Mouse (Mus musculus) ovary, postnatal 14 days (tissue): Measurements from ENCODE around the gene Pik3c2b.
A peak's percentile ranks its signal among the peaks of the same experiment; 100 is the strongest.

Source experiments
- DNase-seq: peaks from one replicate; pipeline ENCODE4 v3.0.0; 2022; ENCODE audit warnings: low spot score

The Pik3c2b gene

DNA sequence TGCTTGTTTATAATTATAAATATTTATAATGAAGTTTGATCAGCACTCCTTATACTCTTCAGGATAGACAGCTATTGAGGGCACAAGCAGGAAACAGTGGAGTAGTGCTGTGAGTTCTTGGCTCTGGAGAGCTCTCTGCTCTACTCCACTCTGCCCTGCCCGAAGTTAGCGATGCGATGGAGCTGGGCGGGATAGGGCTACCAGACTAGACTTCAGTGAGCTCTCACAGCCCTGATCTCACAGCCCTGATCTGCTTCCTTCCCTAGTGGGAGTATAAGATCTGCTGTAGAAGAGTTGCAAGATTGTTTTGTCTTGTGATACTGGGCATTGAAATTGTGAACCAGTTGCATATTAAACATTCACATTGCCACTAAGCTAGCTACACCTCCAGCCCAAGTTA, 89.4 kb downstream of the Pik3c2b start:
- DNase-seq, result no peak

DNA sequence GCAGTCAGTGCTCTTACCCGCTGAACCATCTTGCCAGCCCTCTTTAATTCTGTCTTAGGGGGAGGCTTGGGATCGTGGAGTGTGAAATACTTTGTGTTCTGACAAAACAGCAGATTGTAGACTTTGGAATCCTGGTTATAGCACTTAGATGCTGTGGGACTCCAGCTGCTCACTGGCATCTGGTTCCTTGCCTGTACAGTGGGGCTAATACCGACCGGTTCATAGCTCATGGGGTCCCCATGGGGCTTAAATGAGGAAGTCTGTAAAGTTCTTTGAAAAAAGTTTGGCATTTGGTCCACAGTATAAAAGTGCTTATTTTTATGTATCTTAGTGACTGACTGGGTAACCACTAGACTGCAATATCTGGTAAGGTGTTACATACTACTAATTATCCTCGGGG, 90.3 kb downstream of the Pik3c2b start:
- no peak for DNase-seq

DNA sequence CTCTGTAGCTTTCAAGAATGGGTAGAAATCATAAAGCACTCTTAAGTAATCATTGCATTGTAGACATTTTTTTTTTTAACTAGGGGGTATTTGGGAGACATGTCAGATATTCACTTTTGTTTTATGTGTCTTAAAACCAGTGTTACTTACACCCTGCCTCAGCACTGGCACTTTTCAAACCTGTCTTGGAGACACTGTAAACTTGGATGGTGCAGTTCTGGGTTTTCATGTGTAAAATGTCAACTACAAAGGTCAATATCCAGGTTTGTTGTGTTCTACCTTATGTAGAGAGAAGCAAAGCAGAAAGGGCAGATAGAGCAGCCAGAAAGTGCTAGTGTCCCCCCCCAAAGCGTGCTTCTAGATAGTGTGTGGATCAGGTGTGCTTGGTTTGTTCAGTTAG, 92.9 kb downstream of the Pik3c2b start:
- DNase-seq, result no peak

DNA sequence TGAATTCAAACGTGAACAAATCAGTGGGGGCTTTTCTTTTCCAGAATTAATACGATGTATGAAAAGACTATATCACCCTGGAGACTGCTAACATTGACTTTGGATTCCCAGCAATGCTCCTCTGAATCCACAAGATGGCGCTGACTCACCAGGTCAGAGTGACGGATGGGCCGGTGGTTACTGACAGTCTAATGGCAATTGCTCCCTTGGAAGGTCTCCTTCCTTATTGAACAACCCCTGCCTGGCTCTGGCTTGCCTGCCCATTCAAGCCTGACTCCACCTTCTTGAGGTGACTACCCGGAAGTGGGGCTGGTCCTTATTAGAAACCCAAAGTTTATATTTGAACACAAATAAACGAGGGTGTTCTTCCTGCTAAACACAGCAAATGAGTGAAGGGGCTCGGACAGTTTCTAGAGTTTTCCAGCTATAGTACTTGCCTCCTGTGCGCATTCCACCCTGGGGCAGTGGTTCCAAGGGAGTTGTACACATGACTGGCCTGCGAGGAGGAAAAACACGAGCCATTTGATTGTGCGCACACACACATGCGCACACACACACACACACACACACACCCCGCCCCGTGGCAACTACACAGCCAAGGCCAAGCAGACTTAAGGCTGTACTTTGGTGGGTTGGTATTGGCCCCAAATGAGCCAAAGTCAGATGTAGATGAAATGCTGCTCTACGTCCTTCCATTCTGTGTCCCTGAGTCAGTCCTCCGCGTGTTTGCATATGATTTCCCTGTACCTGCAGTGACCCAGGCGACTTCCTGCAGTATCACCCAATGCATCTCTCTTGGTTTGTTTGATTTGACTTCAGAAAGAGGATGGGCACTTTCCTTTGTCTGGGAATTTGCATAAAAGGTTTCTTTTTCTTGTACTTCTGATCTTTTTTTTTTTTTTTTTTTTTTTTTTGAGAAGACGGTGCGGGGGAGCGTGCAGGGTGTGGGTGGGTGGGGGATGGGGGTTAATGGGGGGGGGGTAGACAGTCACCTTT, 100.8 kb downstream of the Pik3c2b start:
- peak; percentile 39 for DNase-seq

DNA sequence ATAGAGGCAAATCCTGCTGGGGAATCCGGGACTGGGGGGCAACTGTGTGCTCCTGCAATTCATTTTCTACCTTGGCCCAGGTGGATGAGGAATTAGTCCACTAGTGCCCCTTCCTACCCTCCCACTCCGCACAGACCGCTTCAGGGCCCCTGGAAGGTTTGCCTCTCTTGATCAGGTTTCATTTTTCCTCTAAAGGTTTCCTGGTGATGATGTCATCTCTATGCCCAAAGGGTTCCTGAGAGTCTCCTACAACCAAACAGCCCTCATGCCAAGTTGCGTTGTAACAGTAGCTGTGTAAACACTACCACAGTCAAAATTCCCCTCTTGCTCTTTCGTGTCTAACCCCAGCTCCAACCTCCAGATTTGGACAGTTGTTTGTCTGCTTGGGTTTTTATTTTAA, 101.9 kb downstream of the Pik3c2b start:
- no peak for DNase-seq

DNA sequence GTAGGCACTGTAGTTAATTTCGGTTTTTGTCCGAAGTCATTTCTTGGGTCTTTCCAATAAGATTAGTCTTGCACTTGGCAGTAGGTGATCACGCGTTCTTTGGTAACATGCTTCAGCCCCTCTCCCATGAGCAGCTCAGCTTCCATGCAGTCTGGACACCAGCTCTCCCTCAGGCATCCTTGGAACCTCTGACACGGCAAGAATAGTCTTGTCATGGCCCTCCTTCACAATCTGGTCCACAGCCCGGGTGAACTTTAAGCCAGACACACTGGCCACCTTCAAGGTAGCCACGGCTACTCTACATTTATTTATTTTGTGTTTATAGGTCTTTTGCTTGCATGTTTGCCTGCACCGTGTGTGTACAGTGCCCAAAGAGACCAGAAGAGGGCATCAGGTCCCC, 102.7 kb downstream of the Pik3c2b start:
- DNase-seq, result no peak

DNA sequence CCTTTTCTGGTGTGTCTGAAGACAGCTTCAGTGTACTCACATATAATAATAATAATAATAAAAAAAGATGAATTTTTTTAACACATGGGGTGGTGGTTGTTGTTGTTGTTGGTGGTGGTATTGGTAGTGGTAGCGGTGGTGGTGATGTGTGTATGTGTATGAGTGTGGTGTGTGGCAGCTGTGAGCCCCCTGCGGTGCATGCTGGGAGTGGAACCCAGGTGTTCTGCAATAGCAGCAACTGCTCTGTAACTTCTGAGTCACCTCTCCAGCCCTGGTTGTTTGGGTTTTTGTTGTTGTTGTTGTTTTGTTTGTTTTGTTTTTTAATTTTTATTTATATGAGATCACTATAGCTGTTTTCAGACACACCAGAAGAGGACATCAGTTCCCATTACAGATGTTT, 105.1 kb downstream of the Pik3c2b start:
- no peak for DNase-seq

DNA sequence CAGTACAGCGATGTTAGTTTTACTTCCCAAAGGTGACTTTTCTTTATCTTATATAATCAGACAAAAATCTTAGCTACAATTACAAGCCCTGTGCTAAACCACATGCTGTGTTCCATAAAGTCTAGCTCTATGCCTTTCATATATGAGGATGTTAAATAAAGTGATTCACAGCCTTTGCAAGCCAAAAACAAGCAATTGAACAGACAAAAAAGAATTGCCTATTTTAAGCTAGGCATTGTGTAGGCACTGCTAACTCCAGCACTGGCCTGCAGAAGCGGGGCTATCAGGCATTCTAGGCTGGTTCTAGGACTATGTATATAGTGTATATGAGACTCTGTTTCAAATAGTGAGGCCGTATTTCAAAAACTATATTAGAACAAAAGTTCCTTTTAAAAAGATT, 106.7 kb downstream of the Pik3c2b start:
- DNase-seq, result no peak

DNA sequence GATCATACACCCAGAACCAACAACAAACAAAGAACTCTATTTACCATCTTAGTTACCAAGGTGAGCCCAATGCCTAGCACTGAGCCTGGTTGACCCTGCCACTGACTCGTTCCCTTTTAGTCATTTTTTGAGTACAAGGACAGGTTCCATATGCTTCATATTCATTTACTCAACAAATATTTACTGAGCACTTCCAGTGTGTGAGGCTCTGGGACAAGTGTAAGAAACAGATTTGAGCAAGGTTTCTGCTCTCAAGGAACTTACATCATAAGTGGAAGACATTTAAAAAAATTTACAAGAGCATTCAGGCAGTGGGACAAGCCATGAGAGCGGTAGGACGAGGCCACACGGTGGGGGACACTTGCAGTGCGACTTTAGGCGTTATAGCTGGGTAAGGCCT, 109.8 kb downstream of the Pik3c2b start:
- no peak for DNase-seq
